Mouse (Mus musculus): ENCODE data around the gene Ascc3. TPM values are rescaled to one million over a fixed set of nuclear protein-coding genes. Genes with fewer than 3 reads are reported as not detected.

Gene Ascc3
- polyA plus RNA-seq, 1 experiment from 2014 or later: 23.4 TPM

- Histone ChIP-seq H3K4me1 (no peaks in the 10 kb centered on the region), H3K9ac (no peak overlapping the region), H3K4me2 (no peak overlapping the region), H3K36me3 (peaks cover 4% of the 10 kb centered on the region), H3K4me3 (no peak overlapping the region), H3K27me3 (no peaks in the 10 kb centered on the region), H3K9me3 (no peaks in the 10 kb centered on the region), H3K27ac (no peak overlapping the region)
- no peak for ATAC-seq (ENCODE audit: insufficient number of reproducible peaks, insufficient read depth, low FRiP score, low TSS enrichment, low read depth)
- WGBS: 66% methylated on average over 7 of the region's 7 CpGs
Measured at GRCm38 (mm10) chr10:50763457-50764310, 171.2 kb downstream of the Ascc3 start.

GRCm38 (mm10) chr10:50772811-50773210, 180.3 kb downstream of the Ascc3 start:
- no peaks in the 10 kb centered on the region for H3K4me1 ChIP-seq
- 74% methylated on average over 2 of the region's 2 CpGs for WGBS
- no peak overlapping the region for H3K4me3 ChIP-seq
- no peak overlapping the region for H3K4me2 ChIP-seq
- no peak for ATAC-seq (ENCODE audit: insufficient number of reproducible peaks, insufficient read depth, low FRiP score, low TSS enrichment, low read depth)
- H3K9me3 ChIP-seq: no peaks in the 10 kb centered on the region
- no peaks in the 10 kb centered on the region for H3K27me3 ChIP-seq
- no peak overlapping the region for H3K9ac ChIP-seq
- peaks cover 2% of the 10 kb centered on the region for H3K36me3 ChIP-seq
- no peak overlapping the region for H3K27ac ChIP-seq

GRCm38 (mm10) chr10:50773846-50774245, 181.4 kb downstream of the Ascc3 start:
- H3K36me3 ChIP-seq: no peaks in the 10 kb centered on the region
- H3K27me3 ChIP-seq: no peaks in the 10 kb centered on the region
- no peaks in the 10 kb centered on the region for H3K4me1 ChIP-seq
- no peaks in the 10 kb centered on the region for H3K9me3 ChIP-seq
- no peak overlapping the region for H3K4me3 ChIP-seq
- no peak for ATAC-seq (ENCODE audit: insufficient number of reproducible peaks, insufficient read depth, low FRiP score, low TSS enrichment, low read depth)
- H3K9ac ChIP-seq: no peak overlapping the region
- H3K4me2 ChIP-seq: no peak overlapping the region
- 89% methylated on average over 2 of the region's 2 CpGs for WGBS
- H3K27ac ChIP-seq: no peak overlapping the region

GRCm38 (mm10) chr10:50792840-50793239, 200.4 kb downstream of the Ascc3 start:
- no peak for ATAC-seq (ENCODE audit: insufficient number of reproducible peaks, insufficient read depth, low FRiP score, low TSS enrichment, low read depth)
- 52% methylated on average over 5 of the region's 5 CpGs for WGBS
- no peak overlapping the region for H3K9ac ChIP-seq

GRCm38 (mm10) chr10:50801594-50801993, 209.1 kb downstream of the Ascc3 start:
- ATAC-seq (ENCODE audit: insufficient number of reproducible peaks, insufficient read depth, low FRiP score, low TSS enrichment, low read depth): no peak
- Histone ChIP-seq H3K27me3 (no peaks in the 10 kb centered on the region), H3K9me3 (no peaks in the 10 kb centered on the region), H3K27ac (no peak overlapping the region), H3K9ac (no peak overlapping the region), H3K4me3 (no peak overlapping the region), H3K4me1 (no peaks in the 10 kb centered on the region), H3K4me2 (no peak overlapping the region), H3K36me3 (no peaks in the 10 kb centered on the region)
- WGBS: 72% methylated on average over 2 of the region's 2 CpGs

More at GRCm38 (mm10) chr10:50792840-50793239, 200.4 kb downstream of the Ascc3 start:
- Histone ChIP-seq H3K27ac (no peak overlapping the region), H3K4me3 (no peak overlapping the region), H3K27me3 (no peaks in the 10 kb centered on the region), H3K9me3 (no peaks in the 10 kb centered on the region), H3K4me1 (no peaks in the 10 kb centered on the region), H3K4me2 (no peak overlapping the region), H3K36me3 (no peaks in the 10 kb centered on the region)

GRCm38 (mm10) chr10:50802380-50802779, 209.9 kb downstream of the Ascc3 start:
- Histone ChIP-seq H3K4me3 (no peak overlapping the region), H3K36me3 (no peaks in the 10 kb centered on the region), H3K9ac (no peak overlapping the region), H3K4me2 (no peak overlapping the region), H3K27me3 (no peaks in the 10 kb centered on the region), H3K27ac (no peak overlapping the region), H3K9me3 (no peaks in the 10 kb centered on the region), H3K4me1 (no peaks in the 10 kb centered on the region)
- 48% methylated on average over 2 of the region's 2 CpGs for WGBS
- ATAC-seq (ENCODE audit: insufficient number of reproducible peaks, insufficient read depth, low FRiP score, low TSS enrichment, low read depth): no peak

GRCm38 (mm10) chr10:50806166-50806565, 213.7 kb downstream of the Ascc3 start:
- Histone ChIP-seq H3K27me3 (no peaks in the 10 kb centered on the region), H3K9me3 (no peaks in the 10 kb centered on the region), H3K36me3 (no peaks in the 10 kb centered on the region), H3K27ac (no peak overlapping the region), H3K4me3 (no peak overlapping the region), H3K4me2 (no peak overlapping the region), H3K9ac (no peak overlapping the region), H3K4me1 (no peaks in the 10 kb centered on the region)
- WGBS: 92% methylated on average over 2 of the region's 2 CpGs
- no peak for ATAC-seq (ENCODE audit: insufficient number of reproducible peaks, insufficient read depth, low FRiP score, low TSS enrichment, low read depth)

GRCm38 (mm10) chr10:50822363-50822762, 229.9 kb downstream of the Ascc3 start:
- Histone ChIP-seq H3K9me3 (no peaks in the 10 kb centered on the region), H3K27ac (no peak overlapping the region), H3K36me3 (no peaks in the 10 kb centered on the region), H3K4me3 (no peak overlapping the region), H3K4me1 (no peaks in the 10 kb centered on the region), H3K27me3 (no peaks in the 10 kb centered on the region), H3K4me2 (no peak overlapping the region), H3K9ac (no peak overlapping the region)
- ATAC-seq (ENCODE audit: insufficient number of reproducible peaks, insufficient read depth, low FRiP score, low TSS enrichment, low read depth): no peak
- 86% methylated on average over 1 of the region's 1 CpGs for WGBS

GRCm38 (mm10) chr10:50826829-50827228, 234.4 kb downstream of the Ascc3 start:
- ATAC-seq (ENCODE audit: insufficient number of reproducible peaks, insufficient read depth, low FRiP score, low TSS enrichment, low read depth): no peak
- Histone ChIP-seq H3K36me3 (peaks cover 7% of the 10 kb centered on the region), H3K27me3 (no peaks in the 10 kb centered on the region), H3K9me3 (no peaks in the 10 kb centered on the region), H3K27ac (no peak overlapping the region), H3K4me3 (no peak overlapping the region), H3K4me1 (no peaks in the 10 kb centered on the region), H3K9ac (no peak overlapping the region), H3K4me2 (no peak overlapping the region)

GRCm38 (mm10) chr10:50834533-50834932, 242.1 kb downstream of the Ascc3 start:
- no peak overlapping the region for H3K27ac ChIP-seq
- no peak overlapping the region for H3K9ac ChIP-seq
- 88% methylated on average over 2 of the region's 2 CpGs for WGBS
- no peak for ATAC-seq (ENCODE audit: insufficient number of reproducible peaks, insufficient read depth, low FRiP score, low TSS enrichment, low read depth)
- peaks cover 7% of the 10 kb centered on the region for H3K36me3 ChIP-seq
- H3K9me3 ChIP-seq: no peaks in the 10 kb centered on the region
- no peak overlapping the region for H3K4me3 ChIP-seq
- no peaks in the 10 kb centered on the region for H3K27me3 ChIP-seq
- H3K4me2 ChIP-seq: no peak overlapping the region
- H3K4me1 ChIP-seq: no peaks in the 10 kb centered on the region

- no peak overlapping the region for H3K4me3 ChIP-seq
- H3K4me2 ChIP-seq: no peak overlapping the region
- H3K9ac ChIP-seq: no peak overlapping the region
- 74% methylated on average over 3 of the region's 3 CpGs for WGBS
- peaks cover 8% of the 10 kb centered on the region for H3K36me3 ChIP-seq
- no peaks in the 10 kb centered on the region for H3K4me1 ChIP-seq
- no peak overlapping the region for H3K27ac ChIP-seq
- H3K9me3 ChIP-seq: no peaks in the 10 kb centered on the region
- H3K27me3 ChIP-seq: no peaks in the 10 kb centered on the region
- ATAC-seq (ENCODE audit: insufficient number of reproducible peaks, insufficient read depth, low FRiP score, low TSS enrichment, low read depth): no peak
Measured at GRCm38 (mm10) chr10:50843363-50843762, 250.9 kb downstream of the Ascc3 start.

GRCm38 (mm10) chr10:50868202-50868601, 275.7 kb downstream of the Ascc3 start:
- no peak overlapping the region for H3K9ac ChIP-seq
- H3K27me3 ChIP-seq: no peaks in the 10 kb centered on the region
- no peak overlapping the region for H3K4me2 ChIP-seq
- H3K27ac ChIP-seq: no peak overlapping the region
- H3K36me3 ChIP-seq: no peaks in the 10 kb centered on the region
- H3K9me3 ChIP-seq: no peaks in the 10 kb centered on the region
- no peak overlapping the region for H3K4me3 ChIP-seq
- ATAC-seq (ENCODE audit: insufficient number of reproducible peaks, insufficient read depth, low FRiP score, low TSS enrichment, low read depth): no peak
- WGBS: 76% methylated on average over 4 of the region's 4 CpGs
- no peaks in the 10 kb centered on the region for H3K4me1 ChIP-seq

Data from embryonic facial prominence, embryonic 13.5 days (tissue).